Mouse (Mus musculus): ENCODE measurements around the gene Dpyd. TPM values are rescaled to one million over a fixed set of nuclear protein-coding genes. Genes with fewer than 3 reads are reported as not detected.

Gene Dpyd
- polyA plus RNA-seq (2021; fragmentation: Nextera tagmentation), result 1.9 and 2.5 TPM in 2 replicates
- long read RNA-seq, experiment 1, full-length matches to known transcripts, result 3 of 9 reads
- long read RNA-seq, experiment 1, partial matches to known transcripts, result 3 of 9 reads
- long read RNA-seq, experiment 1, other reads (novel, unspliced or antisense), result 3 of 9 reads
- long read RNA-seq, experiment 2, partial matches to known transcripts, result 3 of 8 reads
- long read RNA-seq, experiment 2, other reads (novel, unspliced or antisense), result 4 of 8 reads

DNA sequence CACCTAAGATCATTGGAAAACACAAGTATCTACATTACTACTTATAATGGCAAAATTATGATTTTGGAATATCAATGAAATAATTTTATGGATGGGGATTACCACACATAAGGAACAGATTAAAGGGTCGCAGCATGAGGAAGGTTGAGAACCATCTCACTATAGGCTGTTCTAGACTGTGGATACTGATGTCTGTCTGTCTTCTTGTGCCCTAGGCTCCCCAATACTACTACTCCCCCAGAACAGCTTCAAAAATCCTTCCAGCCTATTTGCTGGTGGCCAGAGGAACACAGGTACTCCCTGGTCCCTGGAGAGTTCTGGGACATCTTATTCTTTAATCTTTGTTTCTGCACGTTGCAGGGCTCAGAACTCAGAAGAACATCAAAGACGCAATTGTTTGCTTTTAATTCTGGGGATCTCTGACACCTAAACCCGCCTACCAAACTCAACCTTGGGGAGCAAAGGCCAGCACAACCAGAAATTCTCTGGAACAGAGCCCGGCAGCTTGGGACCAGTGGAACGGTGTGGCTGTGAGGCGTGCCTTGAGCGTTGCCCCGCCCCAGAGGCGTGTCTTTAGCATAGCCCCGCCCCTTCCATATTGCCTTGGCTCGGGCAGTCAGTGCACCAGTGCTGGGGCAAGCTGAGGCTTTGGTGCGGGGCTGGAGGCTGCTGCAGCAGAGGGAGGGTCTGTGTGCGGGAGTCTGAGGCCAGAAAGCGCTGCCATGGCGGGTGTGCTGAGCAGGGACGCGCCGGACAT, at the start of gene Dpyd:
TSS of gene Dpyd (plus strand) at position 576 of the 757 bp plus-strand sequence.

Measured in left cerebral cortex, adult 6 months (tissue).